Mouse (Mus musculus) fibroblast of lung, adult 2 months (primary cell): Measurements from ENCODE around the gene Ppdpf.

Experiments
- DNase-seq: peaks from one replicate; pipeline ENCODE4 v3.0.0-alpha.2; 2011; ENCODE audit warnings: low read depth

The Ppdpf gene

GRCm38 (mm10) chr2:181187121-181188000, at the start of gene Ppdpf:
TSS of gene Ppdpf (plus strand) at chr2:181187247.
- DNase-seq, result peak; percentile 84

- DNase-seq, result no peak
Observed at GRCm38 (mm10) chr2:181139641-181140193, 47.3 kb upstream of the Ppdpf start.

GRCm38 (mm10) chr2:181142703-181143135, 44.3 kb upstream of the Ppdpf start:
- no peak for DNase-seq

GRCm38 (mm10) chr2:181143509-181144276, 43.4 kb upstream of the Ppdpf start:
- no peak for DNase-seq

GRCm38 (mm10) chr2:181144675-181145074, 42.4 kb upstream of the Ppdpf start:
- DNase-seq, result no peak

- DNase-seq, result no peak
Observed at GRCm38 (mm10) chr2:181146976-181147545, 40.0 kb upstream of the Ppdpf start.

GRCm38 (mm10) chr2:181147546-181148317, 39.3 kb upstream of the Ppdpf start:
- no peak for DNase-seq

GRCm38 (mm10) chr2:181148318-181148955, 38.6 kb upstream of the Ppdpf start:
- DNase-seq, result no peak

GRCm38 (mm10) chr2:181150281-181150680, 36.8 kb upstream of the Ppdpf start:
- no peak for DNase-seq

GRCm38 (mm10) chr2:181152701-181153100, 34.3 kb upstream of the Ppdpf start:
- no peak for DNase-seq

GRCm38 (mm10) chr2:181153131-181153530, 33.9 kb upstream of the Ppdpf start:
- DNase-seq, result no peak

GRCm38 (mm10) chr2:181153837-181154236, 33.2 kb upstream of the Ppdpf start:
- DNase-seq, result no peak

GRCm38 (mm10) chr2:181154361-181154760, 32.7 kb upstream of the Ppdpf start:
- DNase-seq, result no peak

GRCm38 (mm10) chr2:181154831-181155415, 32.1 kb upstream of the Ppdpf start:
- no peak for DNase-seq

GRCm38 (mm10) chr2:181155801-181156200, 31.2 kb upstream of the Ppdpf start:
- DNase-seq, result no peak

GRCm38 (mm10) chr2:181156248-181157121, 30.6 kb upstream of the Ppdpf start, which contains the start of gene Eef1a2:
TSS of gene Eef1a2 (minus strand) at chr2:181157014.
- DNase-seq, result no peak

- no peak for DNase-seq
Observed at GRCm38 (mm10) chr2:181157180-181157579, 29.9 kb upstream of the Ppdpf start.

GRCm38 (mm10) chr2:181157716-181158302, 29.2 kb upstream of the Ppdpf start:
- DNase-seq, result peak; percentile 7

- DNase-seq, result no peak
Observed at GRCm38 (mm10) chr2:181158471-181158870, 28.6 kb upstream of the Ppdpf start.
